28 mouse cellular contexts compared by ENCODE assay signal in the genomic region with DNA sequence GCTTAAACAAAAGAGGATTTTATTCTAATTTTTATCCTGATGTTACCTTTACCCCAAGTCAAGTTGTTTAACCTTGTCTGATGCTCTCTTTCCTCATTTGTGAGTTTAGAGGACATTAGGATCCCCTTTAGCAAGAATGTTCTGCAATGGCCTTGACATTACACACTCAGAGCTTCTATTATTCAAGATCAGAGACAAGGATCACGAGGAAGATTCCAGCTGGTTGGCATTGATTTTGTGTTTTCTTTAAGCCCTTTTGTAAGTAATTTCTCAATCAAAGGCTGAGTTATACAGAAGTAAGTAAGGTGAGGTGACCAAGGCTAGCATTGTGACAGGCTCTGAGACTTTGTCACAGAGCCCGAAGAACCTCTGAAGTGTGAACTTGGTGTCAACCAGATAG.
"Had no signal": no experiment of that assay in that cellular context is flagged by ENCODE, and none has a peak within 500 bp of the region (broad histone marks: within the 10 kb centered on the region; RNA-seq: fewer than 3 reads in every experiment).

No protein-coding gene starts in this region.

- H3K9me3 ChIP-seq: embryonic facial prominence, embryonic 10.5 days; embryonic facial prominence, embryonic 12.5 days; embryonic facial prominence, embryonic 13.5 days; embryonic facial prominence, embryonic 15.5 days; forebrain, embryonic 10.5 days; forebrain, embryonic 12.5 days; forebrain, embryonic 13.5 days; forebrain, embryonic 15.5 days; heart, embryonic 10.5 days had no signal

- H3K36me3 ChIP-seq: embryonic facial prominence, embryonic 10.5 days; embryonic facial prominence, embryonic 12.5 days; embryonic facial prominence, embryonic 13.5 days; embryonic facial prominence, embryonic 15.5 days; forebrain, embryonic 10.5 days; forebrain, embryonic 12.5 days; forebrain, embryonic 15.5 days; heart, embryonic 10.5 days had no signal

- H3K4me2 ChIP-seq: embryonic facial prominence, embryonic 12.5 days; embryonic facial prominence, embryonic 13.5 days; embryonic facial prominence, embryonic 15.5 days; forebrain, embryonic 12.5 days; forebrain, embryonic 13.5 days; forebrain, embryonic 15.5 days had no signal

- ATAC-seq: forebrain, embryonic 13.5 days; forebrain, embryonic 14.5 days; forebrain, embryonic 15.5 days; forebrain, embryonic 16.5 days; forebrain, postnatal 0 days had no signal

- H3K4me3 ChIP-seq: embryonic facial prominence, embryonic 10.5 days; embryonic facial prominence, embryonic 12.5 days; embryonic facial prominence, embryonic 13.5 days; embryonic facial prominence, embryonic 15.5 days; erythroblast, embryonic 14.5 days; forebrain, embryonic 10.5 days; forebrain, embryonic 12.5 days; forebrain, embryonic 13.5 days; forebrain, embryonic 15.5 days; gastrocnemius, adult 2 months; heart, adult 2 months; heart, embryonic 10.5 days had no signal

- H3K27ac ChIP-seq: embryonic facial prominence, embryonic 10.5 days; embryonic facial prominence, embryonic 12.5 days; embryonic facial prominence, embryonic 13.5 days; embryonic facial prominence, embryonic 15.5 days; forebrain, embryonic 10.5 days; forebrain, embryonic 12.5 days; forebrain, embryonic 13.5 days; forebrain, embryonic 15.5 days; gastrocnemius, adult 2 months; heart, adult 2 months; heart, embryonic 10.5 days had no signal

- H3K9ac ChIP-seq: embryonic facial prominence, embryonic 12.5 days; embryonic facial prominence, embryonic 13.5 days; embryonic facial prominence, embryonic 15.5 days; forebrain, embryonic 12.5 days; forebrain, embryonic 13.5 days; forebrain, embryonic 15.5 days; forebrain, postnatal 0 days had no signal

- DNase-seq: cerebellum, adult 9-10 months; cerebellum, adult 9-11 months; cerebellum, postnatal 10 days; cerebellum, postnatal 14 days; cerebellum, postnatal 25 days; cerebellum, postnatal 36 days; embryo, embryonic 11 days; forebrain, postnatal 0 days; gastrocnemius, adult 2 months; gastrocnemius, postnatal 10 days; gastrocnemius, postnatal 14 days; gastrocnemius, postnatal 25 days; gastrocnemius, postnatal 36 days; heart, adult 11 months; heart, adult 18-20 months; heart, adult 2 months had no signal

- H3K27me3 ChIP-seq: embryonic facial prominence, embryonic 12.5 days; embryonic facial prominence, embryonic 13.5 days; embryonic facial prominence, embryonic 15.5 days; forebrain, embryonic 12.5 days; forebrain, embryonic 13.5 days; forebrain, embryonic 15.5 days had no signal

- H3K4me1 ChIP-seq: embryonic facial prominence, embryonic 10.5 days; embryonic facial prominence, embryonic 12.5 days; embryonic facial prominence, embryonic 13.5 days; embryonic facial prominence, embryonic 15.5 days; forebrain, embryonic 10.5 days; forebrain, embryonic 12.5 days; forebrain, embryonic 13.5 days; forebrain, embryonic 15.5 days; heart, embryonic 10.5 days had no signal
